Mouse (Mus musculus) heart, postnatal 25 days (tissue): ENCODE measurements around the gene Abl1. TPM values are rescaled to one million over a fixed set of nuclear protein-coding genes. Genes with fewer than 3 reads are reported as not detected.

Source experiments
- DNase-seq: peaks from one replicate; pipeline ENCODE4 v3.0.0; 2022; ENCODE audit warnings: low spot score
- intact Hi-C: fragments of 180-260 bp; cut with DNase I; formaldehyde crosslinking; loops from one replicate; pipeline ENCODE4 v1.15.1; 2025
- total RNA-seq, 2 experiments: library from RNA; stranded (reverse); gene quantifications; 2 replicates each; pipeline ENCODE4 v1.2.3; 2021

The Abl1 gene
- total RNA-seq, 2 experiments from 2014 or later, result 29.8 to 35.0 TPM

DNA sequence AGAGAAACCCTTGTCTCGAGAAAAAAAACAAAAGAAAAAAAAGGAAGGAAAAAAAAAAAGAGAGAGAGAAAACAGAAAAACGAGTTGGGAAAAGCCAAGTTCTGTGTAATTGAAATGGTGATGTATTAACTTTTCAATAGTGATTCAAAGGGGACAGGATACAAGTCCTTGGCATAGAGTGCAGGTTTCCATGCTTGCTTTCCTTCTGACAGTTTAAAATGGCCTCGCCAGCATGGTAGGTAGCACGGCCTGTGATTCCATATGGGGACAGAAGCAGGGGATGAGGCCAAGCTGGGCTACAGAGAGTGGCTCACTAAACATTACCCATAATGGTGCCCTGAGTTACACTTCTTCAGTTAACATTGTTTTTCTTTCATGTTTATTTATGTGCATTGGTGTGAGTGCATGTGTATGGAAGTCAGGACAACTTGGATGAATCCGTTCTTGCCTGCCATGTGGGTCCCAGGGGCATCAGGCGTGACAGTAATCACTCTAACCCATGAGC, 6.4 kb upstream of the Abl1 start:
- intact Hi-C loops, result loop anchor here (10.0 kb wide), 1 partner anchor 463 kb away; no protein-coding TSS in a partner anchor

DNA sequence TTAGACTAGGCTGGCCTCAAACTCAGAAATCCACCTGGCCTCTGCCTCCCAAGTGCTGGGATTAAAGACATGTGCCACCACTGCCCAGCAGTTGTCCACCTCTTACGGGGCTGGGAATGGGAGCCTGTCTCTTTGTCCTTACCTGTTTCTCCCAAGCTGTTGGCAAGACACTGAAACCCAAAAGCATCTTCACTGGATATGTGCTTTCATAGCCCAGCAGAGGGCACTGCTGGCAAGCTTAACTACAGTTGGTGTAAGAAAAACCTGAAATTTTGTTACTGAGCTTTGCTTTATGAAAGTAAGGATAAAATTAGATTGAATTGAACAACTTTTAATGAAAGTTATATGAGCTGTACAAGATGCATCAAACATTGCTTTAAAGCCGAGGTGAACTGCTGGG, 4.5 kb upstream of the Abl1 start:
- DNase-seq, result no peak
- intact Hi-C loops, result loop anchor here (1.0 to 10.0 kb wide), 3 partner anchors 102 to 461 kb away; no protein-coding TSS in a partner anchor

More for the DNA sequence above, 6.4 kb upstream of the Abl1 start:
- no peak for DNase-seq

DNA sequence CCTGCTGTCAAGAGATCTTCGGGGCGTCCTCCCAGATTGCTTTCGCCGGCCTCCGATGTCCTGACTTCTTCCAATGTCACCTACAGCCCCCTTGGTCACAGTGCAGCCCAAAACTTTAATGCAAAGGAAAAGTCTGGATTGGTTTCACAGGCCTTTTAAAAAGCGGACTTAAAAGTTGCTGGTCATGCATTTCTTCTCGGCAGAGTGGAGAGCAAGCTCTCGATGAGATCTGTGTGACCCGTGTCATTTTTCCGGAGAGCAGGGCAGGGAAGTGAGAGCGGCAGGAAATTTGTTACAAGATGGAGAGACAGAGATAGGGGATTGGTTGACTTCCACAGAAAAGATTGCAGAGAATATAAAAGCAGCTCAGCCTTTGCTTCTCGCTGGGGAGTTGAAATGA, 869 bp downstream of the Abl1 start:
- intact Hi-C loops, result loop anchor here (5.0 to 10.0 kb wide), 2 partner anchors 158 to 456 kb away; partner anchors contain the start of gene Fibcd1
- DNase-seq, result no peak

DNA sequence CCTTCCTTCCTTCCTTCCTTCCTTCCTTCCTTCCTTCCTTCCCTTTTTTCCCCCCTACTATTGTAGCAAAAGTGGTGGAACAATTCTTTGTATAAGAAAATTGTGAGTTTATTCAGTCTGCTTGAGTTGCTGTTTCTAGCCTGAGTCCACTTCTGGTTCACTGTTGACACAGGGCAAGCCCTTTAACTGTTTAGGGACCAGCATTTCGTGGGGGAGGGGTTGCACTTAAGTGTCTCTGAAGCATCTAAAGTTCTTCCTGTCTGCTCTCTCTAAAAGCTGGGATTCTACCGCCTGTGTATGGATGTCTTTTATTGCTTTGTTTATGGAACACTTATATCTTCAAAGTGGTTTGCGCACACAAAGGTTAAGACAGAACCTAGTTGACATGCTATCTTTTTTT, 1.9 kb downstream of the Abl1 start:
- intact Hi-C loops, result no loop called here
- no peak for DNase-seq

DNA sequence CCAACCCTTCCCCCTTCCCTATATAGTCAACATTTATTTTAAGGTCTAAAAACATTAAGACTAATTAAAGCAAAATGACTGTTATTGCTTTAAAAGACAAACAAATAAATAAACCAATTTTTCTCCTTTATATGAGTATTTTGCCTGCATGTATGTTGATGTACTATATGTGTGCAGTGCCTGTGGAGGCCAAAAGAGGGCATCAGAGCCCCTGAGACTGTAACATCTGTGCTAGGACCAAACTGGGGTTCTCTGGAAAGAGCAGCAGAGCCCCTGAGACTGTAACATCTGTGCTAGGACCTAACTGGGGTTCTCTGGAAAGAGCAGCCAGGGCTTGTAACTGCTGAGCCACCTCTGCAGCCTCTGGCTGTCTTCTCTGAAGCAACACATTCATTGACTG, 10.0 kb downstream of the Abl1 start:
- no peak for DNase-seq
- intact Hi-C loops, result no loop called here

DNA sequence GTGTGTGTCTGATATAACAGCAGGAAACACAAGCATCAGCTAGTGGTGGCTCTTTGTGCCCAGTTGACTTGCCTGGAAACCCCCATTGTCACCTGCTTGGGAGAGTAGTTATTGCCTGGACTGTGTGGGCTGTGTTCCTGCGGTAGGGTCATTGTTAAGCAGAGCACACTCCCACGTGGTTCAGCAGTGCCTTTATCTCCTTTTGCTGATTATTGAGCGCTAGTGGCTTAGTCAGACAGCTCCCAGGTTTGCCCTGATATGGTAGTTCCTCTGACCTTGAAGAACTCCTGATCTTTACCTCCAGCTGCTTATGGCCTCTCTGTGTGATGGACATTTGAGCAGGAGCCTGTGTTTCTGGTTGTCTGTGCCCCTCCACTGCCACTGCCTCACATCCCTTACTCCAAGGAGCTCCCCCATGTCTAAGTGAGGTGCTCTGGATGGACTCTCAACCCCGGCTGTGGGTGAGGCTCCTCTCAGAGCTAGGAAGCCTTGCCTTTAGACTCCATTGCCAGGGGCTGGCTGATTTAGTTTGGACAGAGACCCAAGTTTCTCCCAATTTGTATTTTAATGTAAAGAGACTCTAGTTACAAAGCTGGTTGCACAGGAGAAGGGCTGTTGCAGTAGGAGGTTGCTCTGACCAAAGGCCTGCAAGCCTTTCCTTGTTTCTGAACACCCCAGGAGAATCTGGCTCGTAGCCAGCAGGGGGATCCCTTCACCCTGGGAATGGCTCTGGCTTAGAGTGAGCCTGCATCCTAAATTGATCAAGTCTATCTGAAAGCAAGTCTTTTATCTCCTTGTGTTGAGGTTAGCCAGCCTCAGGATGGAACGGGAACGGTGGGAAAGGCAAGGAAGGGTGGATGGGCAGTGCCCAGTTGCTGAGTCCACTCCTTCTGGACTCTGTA, 12.6 kb downstream of the Abl1 start:
- no peak for DNase-seq
- intact Hi-C loops, result no loop called here

DNA sequence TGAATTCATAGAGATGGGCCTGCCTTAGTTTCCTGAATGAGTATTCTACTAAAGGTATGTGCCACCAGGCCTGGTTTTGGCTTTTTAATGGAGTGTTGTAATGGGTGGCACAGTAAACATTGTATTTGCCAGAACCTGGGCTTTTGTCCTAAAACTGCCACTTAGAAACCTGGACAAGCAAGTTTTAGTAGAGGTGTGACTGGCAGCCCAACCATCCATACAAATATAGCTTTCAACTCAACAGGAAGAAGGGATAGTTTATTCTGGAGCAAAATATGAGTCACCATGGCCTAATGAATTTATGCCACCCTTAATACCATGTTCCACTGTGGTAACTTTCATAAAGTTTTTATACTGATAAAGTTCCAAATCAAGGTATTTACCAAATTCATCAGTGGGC, 15.1 kb downstream of the Abl1 start:
- intact Hi-C loops, result no loop called here
- DNase-seq, result no peak

DNA sequence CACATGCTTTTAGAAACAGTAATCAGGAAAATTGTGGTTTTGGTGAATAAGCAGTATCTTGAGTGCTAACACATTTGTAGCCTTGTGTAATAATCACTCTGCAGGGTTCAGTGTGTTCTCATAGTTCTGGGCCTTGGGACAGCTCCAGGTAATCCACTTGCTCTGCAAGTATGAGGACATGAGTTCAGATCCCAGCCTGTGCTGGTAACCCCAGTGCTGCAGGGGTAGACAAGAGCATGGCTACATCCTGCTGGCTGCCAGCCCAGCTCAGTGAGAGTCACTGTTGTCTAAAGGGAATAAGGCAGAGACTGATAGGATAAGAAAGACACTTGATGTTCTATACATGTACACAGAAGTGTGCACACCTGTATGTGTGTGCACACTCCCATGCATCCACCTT, 17.7 kb downstream of the Abl1 start:
- no peak for DNase-seq
- intact Hi-C loops, result no loop called here

DNA sequence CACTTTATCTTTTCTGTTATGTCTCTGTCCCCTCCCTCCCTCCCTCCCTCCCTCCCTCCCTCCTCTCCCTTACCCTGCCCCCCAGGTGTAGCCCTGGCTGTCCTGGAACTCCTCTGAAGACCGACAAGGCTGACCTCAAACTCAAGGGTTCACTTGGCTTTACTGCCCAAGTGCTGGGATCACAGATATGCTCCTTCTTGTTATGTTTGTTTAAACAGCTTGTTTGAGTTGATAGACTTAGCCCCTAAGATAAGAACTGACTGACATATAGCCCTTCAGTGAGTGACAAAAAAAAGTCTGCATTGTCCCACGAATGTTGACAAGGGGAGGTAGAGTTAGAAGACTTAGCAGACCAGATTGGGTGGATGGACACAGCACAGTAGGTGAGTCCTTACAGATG, 18.4 kb downstream of the Abl1 start:
- DNase-seq, result no peak
- intact Hi-C loops, result no loop called here

DNA sequence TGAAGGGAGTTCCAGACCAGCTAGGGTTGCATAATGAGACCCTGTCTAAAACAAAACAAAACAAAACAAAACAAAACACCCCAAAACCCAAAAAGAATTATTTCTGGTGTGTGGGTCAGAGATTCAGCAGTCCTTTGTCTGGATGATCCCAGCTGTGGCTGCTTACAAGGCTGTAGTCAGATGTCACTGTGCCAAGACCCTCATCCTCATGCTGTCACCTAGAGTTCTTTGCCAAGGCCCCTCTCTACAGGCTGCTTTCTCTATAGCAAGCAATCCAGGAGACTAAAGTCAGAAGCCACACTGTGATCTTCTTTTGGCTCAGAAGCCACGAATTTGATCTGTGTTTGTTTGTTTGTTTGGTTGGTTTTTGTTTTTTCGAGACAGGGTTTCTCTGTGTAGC, 24.5 kb downstream of the Abl1 start:
- intact Hi-C loops, result no loop called here
- no peak for DNase-seq

DNA sequence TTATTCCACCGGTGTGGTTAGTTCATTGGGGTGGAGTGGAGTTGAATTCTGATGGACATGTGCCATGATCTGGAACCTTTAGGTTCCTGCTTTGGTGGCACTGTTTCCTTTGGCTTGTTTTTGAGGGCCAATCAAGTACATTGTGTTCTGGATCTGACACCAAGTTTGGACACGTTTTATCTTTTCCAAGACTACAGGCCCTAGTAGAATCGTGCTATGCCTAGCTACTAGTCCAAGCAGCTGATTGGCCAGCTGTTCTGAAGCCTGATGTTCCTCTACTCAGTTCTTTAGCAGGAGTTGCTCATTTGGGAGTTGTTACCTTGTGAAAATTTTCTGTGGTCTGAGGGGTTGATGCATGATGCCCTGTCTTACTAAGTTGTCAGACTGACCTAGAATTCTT, 25.6 kb downstream of the Abl1 start:
- intact Hi-C loops, result no loop called here
- no peak for DNase-seq

DNA sequence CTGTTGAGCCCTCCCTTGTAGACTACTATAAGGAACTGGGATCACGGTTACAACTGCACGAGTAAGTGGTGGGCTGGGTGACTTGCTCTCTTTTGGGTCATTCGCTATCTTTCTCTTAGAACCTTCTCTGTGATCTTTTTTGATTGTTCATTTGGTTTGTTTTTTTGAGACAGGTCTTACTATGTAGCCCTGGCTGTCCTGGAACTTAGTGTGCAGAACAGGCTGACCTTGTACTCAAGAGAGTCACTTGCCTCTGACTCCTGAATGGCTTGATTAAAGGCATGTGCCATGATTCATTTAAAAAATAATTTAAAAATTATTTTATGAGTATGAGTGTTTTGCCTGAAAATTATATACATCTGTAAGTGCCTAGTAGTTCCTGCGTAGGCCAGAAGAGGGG, 26.6 kb downstream of the Abl1 start:
- DNase-seq, result no peak
- intact Hi-C loops, result no loop called here

DNA sequence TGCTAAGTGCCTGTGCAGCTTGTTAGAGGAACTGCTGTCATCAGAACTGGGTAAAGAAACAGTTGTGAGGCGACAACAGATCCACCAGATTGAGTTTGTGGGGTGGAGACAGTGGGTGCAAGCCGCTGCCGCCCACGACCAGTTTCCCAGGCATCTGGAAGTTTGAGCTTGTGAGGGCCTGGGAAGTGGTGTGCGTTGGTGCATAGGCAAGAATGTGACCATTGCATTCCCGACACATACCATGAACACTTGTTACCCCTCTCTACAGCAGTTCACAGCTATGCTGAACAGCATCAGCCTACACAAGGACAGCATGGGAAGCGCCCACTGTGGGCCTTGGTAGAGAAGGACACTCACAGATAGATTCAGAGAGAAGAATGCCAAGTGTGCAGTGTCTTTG, 27.8 kb downstream of the Abl1 start:
- intact Hi-C loops, result no loop called here
- no peak for DNase-seq

DNA sequence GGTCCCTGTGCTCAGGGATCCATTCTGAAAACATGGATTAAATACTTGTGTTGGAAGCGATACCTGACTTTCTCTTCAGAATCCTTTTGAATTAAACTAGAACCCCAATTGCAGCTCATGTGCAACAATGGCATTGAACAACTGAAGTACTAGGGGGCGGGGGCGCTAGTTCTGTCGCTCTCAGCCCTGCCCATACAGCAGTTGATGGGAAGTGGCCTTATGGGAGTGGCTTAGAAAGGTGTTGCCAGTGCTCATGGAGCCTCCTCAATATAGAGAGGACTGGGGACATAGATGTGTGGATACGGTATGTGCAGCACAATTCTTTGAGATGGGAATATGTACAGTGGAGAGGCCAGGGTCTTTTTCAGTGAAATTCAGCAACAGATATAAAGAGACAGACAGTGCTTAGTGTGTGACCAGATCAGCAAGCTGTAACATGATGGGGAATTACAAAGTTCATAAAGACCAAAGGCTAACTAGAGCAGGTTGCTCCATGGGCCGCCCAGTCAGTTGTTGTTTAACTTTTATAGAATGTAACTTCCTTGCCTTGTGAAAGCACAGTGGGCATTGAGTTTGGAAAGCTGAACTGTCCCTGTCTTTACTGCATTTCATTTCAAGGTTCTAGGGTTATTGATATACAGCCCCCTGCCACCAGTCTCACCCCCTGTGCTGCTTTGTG, 31.2 kb downstream of the Abl1 start:
- intact Hi-C loops, result no loop called here
- DNase-seq, result no peak

DNA sequence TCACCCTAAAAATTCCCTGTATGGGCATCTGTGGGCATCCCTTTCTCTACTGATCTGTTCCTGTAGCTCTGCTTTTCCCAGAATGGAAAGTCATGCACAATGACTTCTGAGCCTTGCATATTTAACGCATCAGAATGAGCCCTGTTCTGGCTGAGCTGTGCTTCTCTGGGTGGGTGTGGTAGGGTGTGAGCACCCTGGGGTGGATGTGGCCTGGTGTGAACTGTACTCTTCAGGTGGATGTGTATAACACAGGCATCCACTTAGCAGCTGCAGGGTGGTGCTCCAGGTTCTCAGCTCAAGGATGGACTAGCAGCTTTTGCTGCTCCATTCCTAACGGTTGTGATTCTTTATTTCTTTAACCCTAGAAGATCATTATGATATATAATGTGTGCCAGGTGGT, 31.8 kb downstream of the Abl1 start:
- intact Hi-C loops, result loop anchor here (5.0 kb wide), 1 partner anchor 62 kb away; no protein-coding TSS in a partner anchor
- DNase-seq, result no peak

DNA sequence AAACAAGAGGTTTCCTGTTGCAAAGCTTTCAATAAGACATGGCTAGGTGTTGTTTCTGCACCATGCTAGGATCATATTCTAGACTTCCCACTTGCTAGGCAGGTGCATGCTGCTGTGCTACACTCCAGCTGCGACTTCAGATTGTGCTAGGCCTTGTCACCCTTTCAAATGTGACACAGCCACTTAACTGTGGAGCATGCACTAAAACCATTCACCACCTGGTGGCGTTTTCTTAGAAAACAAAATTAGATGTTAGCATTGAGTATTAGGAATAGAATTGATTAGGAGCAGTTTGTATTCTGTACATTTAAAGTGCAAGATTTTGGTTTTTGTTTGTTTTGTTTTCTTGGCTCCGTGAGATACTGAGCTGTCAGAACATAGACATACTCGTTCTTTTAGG, 32.6 kb downstream of the Abl1 start:
- intact Hi-C loops, result loop anchor here (5.0 kb wide), 1 partner anchor 62 kb away; no protein-coding TSS in a partner anchor
- DNase-seq, result no peak

DNA sequence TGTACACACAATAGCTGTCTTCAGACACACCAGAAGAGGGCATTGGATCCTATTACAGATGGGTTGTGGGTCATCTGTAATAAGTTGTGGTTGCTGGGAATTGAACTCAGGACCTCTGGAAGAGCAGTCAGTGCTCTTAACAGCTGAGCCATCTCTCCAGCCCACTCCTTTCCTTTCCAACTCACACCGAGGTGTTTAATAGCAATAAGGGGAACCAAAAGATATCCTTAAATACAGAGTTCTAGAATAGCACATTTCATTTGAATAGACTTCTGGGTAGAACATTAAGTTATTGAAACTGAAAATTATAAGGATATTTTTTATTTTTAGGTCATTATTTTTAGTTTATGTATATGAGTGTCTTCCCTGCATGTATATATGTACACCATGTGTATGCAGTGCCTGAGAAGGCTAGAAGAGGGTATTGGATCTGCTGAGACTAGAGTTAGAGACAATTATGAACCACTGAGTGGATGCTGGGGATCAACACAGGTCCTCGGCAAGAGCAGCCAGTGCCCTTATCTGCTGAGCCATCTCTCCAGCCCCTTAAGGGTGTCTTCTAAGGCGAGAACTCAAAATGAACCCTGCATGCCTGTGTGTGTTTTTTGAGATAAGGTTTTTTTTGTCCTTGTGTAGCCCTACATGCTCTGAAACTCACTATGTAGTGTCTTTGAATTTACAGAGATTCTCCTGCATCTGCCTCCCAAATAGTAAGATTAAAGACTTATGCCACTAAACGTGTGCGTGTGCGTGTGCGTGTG, 36.7 kb downstream of the Abl1 start:
- intact Hi-C loops, result loop anchor here (5.0 kb wide), 1 partner anchor 57 kb away; no protein-coding TSS in a partner anchor
- DNase-seq, result no peak

DNA sequence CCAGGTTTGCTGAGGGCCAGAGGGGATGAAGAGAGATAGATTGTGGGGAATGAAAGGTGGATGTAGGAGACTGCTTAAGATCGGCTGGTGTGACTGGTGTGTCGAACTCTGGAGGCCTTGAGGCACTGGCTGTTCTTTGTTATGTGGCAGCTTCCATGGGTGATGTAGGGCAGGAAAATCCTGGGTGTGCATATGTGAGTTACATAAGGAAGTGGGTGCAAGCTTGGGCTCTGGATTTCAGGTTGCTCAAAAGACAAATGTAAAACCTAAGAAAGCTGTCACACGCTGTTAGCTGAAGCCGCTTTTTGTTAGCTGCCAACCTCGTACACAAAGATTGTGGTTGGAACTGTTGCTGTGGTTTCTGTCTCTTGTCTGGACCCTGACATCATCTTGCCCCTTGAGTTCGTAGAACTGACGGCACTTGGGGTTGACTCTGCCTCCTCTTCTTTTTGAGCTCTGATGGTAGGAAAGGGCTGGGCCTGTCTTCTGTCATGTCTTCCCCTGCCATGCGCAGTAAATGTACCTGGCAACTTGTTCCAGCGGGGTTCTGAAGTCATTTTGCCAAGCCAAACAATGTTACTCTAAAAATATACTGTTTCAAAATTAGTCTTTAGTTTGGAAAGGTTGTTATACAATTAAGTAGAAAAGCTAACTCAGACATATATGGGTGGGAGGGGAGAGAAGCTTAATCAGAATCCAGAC, 39.6 kb downstream of the Abl1 start:
- intact Hi-C loops, result no loop called here

DNA sequence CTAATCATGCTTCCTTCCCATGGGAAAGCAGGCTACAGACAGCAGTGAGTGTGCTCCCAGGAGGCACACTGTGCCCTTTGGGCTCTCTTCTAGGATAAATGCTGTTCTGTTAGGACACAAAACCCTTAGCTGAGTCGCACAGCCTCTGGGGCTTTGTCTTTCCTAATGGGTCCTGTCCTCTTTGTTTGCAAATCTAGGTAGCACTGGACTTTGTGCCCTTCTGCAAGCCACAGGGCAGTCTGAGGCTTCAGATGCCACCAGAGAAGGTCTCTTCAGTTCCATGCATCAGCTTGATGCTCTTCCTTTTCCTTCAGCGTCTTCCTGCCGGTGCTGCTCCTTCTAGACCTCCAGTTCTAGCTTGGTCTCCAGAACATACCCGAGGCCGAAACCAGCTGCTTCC, 42.5 kb downstream of the Abl1 start:
- intact Hi-C loops, result no loop called here
- no peak for DNase-seq

More for the DNA sequence above, 39.6 kb downstream of the Abl1 start:
- DNase-seq, result no peak

DNA sequence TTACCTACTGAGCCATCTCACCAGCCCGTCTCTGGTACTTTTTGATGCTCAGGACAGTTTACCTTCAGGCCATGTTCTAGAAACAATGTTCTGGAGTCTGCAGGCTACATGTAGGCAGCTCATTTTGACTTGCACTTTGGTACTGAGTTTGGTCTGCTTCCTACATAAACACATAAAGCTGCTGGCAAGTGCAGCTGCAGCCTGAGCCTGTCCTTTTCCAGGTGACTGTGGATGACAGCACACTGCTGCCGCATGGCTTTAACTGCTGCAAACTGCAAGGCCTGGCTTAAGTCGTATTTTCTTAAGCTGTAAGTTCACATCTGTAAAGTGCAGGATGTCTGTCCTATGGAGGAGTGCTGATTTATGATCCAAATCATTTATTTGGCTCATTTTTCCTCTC, 44.3 kb downstream of the Abl1 start:
- intact Hi-C loops, result no loop called here
- DNase-seq, result no peak
